Mouse (Mus musculus) megakaryocyte, embryonic 14.5 days (primary cell): ENCODE results near the gene Bag3. TPM values are rescaled to one million over a fixed set of nuclear protein-coding genes. Genes with fewer than 3 reads are reported as not detected.
"Not testable (repeated sequence)": the region's sequence is repeated elsewhere in the genome, so short reads cannot be mapped to it uniquely, and the experiment has no call there.

ENCODE experiments used
- H3K27me3 ChIP-seq: replicated peaks from 2 replicates; pipeline ENCODE3; 2012; ENCODE audit warnings: inconsistent platforms
- H3K36me3 ChIP-seq: replicated peaks from 2 replicates; pipeline ENCODE3; 2012; ENCODE audit warnings: low read length, inconsistent platforms, mixed read lengths
- H3K4me1 ChIP-seq: 2 replicates; pipeline ENCODE4 v1.6.1; 2012; ENCODE audit warnings: inconsistent platforms
- H3K4me3 ChIP-seq: replicated peaks from 2 replicates; pipeline ENCODE3; 2012; ENCODE audit warnings: moderate library complexity, mild to moderate bottlenecking, inconsistent platforms
- H3K9me3 ChIP-seq: 2 replicates; pipeline ENCODE4 v1.6.1; 2012; ENCODE audit warnings: inconsistent platforms
- FLI1 ChIP-seq: IDR thresholded peaks from 2 replicates; pipeline ENCODE4 v1.6.1; 2012; ENCODE audit warnings: low read length, inconsistent platforms, mixed read lengths
- GATA1 ChIP-seq: IDR thresholded peaks from 3 replicates; pipeline ENCODE4 v1.6.1; 2012; ENCODE audit warnings: mixed read lengths, low read length, inconsistent platforms, borderline replicate concordance
- polyA plus RNA-seq: library from polyadenylated mRNA; stranded (reverse); fragments of >175 nt; gene quantifications from 2 replicates; pipeline ENCODE4 v1.2.3, GENCODE M21; 2012; ENCODE audit warnings: low replicate concordance; ENCODE audit not compliant: insufficient read depth

Gene Bag3
- polyA plus RNA-seq, 1 experiment: 42.5 TPM

DNA sequence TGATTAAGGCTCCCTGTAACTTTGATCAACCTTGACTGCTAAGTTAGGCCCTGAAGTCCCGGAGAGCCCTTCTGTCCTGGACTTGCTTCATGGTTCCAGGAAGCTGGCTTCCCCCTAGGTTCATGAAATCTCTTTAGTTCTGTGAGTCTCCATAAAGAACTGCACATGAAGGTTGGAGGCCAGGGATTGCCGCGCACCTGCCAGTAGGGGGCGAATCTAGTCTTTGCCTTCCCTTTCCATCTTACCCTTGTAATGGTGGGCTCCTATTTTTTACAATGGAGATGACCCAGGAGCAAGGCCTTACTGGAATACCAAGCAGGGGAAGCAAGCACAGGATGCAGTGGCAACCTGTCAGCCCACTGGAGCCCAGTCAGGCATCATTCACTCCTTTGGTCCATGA lies 40.0 kb downstream of the Bag3 start:
- Histone ChIP-seq H3K4me1 (peaks cover 14% of the 10 kb centered on the region), H3K27me3 (no peaks in the 10 kb centered on the region), H3K4me3 (peak overlapping the region; percentile 19), H3K9me3 (no peaks in the 10 kb centered on the region), H3K36me3 (no peaks in the 10 kb centered on the region)
- TF ChIP-seq GATA1 (no peak), FLI1 (no peak)

DNA sequence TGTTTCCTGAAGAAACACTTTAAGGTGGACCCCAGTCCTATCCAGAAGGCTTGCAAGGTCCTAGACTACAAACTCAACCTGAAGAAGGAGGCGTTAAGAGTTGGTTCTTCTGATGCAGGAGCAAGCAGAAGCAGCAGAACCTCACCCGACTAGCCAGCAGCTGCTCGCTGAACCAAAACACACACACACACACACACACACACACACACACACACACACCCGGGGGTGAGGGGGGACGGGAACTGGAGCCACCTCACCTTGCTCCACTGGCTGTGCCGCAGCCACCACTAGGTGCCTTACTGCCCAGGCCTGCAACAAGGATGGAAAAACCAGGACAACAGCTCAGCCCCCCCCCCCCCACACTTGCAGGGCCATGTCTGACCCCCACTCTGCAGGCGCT lies 42.9 kb downstream of the Bag3 start:
- Histone ChIP-seq H3K4me1 (peaks cover 34% of the 10 kb centered on the region), H3K9me3 (no peaks in the 10 kb centered on the region), H3K27me3 (no peaks in the 10 kb centered on the region), H3K4me3 (no peak overlapping the region), H3K36me3 (no peaks in the 10 kb centered on the region)
- TF ChIP-seq GATA1 (no peak), FLI1 (no peak)

DNA sequence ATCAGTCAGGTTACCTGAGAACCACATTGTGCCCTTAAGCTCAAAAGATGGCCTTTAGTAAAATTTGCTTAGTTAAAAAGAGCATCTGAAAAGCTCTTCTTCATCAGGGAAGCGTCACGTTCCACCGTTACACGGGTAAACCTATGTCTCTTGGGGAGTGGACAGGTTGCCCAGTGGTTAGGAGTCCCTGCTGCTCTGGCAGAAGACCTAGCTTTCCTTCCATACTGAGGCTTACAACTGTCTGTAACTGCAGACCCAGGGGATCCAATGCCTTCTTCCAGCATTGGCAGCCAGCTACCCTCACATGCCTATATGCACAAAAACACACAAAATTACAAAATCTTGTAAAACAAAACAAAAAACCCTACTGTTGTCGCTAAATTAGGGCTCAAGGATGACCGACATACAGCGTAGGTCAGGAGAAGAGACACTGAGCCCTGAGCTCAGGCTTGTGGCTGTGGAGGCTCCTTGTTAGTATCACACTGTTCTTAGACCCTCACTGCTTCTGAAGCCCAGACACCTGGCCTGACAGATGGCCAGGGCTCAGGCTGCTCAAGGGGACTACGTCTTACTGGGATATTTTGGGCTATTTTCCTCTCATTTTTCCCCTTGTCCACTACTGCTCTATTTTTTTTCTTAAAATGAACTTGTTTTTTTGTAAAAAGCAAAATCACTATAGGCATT lies 44.3 kb downstream of the Bag3 start:
- Histone ChIP-seq H3K4me3 (no peak overlapping the region), H3K36me3 (no peaks in the 10 kb centered on the region), H3K9me3 (no peaks in the 10 kb centered on the region), H3K4me1 (peaks cover 39% of the 10 kb centered on the region), H3K27me3 (peaks cover 3% of the 10 kb centered on the region)
- TF ChIP-seq GATA1: no peak
- TF ChIP-seq FLI1: no peak

DNA sequence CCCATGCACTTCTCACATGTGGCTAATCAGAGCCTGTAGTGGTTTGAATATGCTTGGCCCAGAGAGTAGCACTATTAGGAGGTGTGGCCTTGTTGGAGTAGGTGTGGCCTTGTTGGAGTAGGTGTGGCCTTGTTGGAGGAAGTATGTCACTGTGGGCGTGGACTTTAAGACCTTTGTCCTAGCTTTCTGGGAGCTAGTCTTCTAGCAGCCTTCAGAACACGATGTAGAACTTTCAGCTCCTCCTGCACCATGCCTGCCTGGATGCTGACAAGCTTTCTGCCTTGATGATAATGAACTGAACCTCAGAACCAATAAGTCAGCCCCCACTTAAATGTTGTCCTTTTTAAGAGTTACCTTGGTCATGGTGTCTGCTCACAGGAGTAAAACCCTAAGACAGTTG lies 46.0 kb downstream of the Bag3 start:
- not testable (repeated sequence) for H3K27me3 ChIP-seq, H3K4me3 ChIP-seq, H3K36me3 ChIP-seq, H3K9me3 ChIP-seq
- H3K4me1 ChIP-seq: peaks cover 28% of the 10 kb centered on the region

DNA sequence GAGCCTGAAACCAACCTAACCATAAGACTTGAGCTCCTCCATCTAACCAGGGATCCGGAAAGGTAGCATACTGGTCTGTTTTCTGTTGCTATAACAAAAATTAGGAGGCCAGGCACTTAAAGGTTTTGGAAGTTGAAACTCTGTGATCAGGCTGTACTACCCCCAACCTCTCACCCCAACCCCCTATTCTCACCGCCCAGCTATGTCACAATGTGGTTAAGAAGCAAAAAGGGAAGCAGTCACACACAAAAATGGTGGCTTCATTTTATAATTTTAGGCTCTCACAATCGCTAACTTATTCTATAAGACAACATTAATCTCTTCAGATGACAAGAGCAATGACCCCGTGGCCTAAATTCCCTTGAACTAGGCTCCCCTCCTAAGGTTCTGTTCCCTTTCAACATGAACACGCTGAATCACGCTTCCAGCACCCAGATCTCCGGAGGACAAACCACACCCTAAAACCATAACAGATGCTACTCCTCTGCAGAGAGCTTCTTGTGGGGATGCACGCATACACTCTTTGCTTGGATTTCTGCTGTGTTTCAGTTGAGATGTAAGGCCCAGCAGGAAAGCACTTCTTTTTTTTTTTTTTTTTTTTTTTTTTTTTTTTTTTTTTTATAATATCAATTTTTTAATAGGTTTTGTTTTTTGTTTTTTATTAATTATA lies 46.7 kb downstream of the Bag3 start:
- no peaks in the 10 kb centered on the region for H3K9me3 ChIP-seq
- H3K27me3 ChIP-seq: peaks cover 6% of the 10 kb centered on the region
- peaks cover 25% of the 10 kb centered on the region for H3K4me1 ChIP-seq
- no peak for TF ChIP-seq GATA1
- no peak for TF ChIP-seq FLI1
- H3K4me3 ChIP-seq: no peak overlapping the region
- H3K36me3 ChIP-seq: no peaks in the 10 kb centered on the region

DNA sequence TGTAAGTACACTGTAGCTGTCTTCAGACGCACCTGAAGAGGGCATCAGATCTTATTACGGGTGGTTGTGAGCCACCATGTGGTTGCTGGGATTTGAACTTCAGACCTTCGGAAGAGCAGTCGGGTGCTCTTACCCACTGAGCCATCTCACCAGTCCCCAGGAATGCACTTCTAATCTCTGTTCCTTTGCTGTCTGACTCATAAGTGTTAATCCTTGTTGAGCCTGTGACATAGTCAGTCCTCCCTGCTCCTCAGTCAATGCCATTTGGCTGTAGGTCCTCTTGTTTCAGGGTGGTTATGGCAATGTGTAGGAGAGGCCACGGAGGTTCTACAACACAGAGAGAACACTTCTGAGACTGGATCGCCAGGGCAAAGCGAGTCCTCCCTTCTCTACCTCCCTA lies 47.2 kb downstream of the Bag3 start:
- peaks cover 25% of the 10 kb centered on the region for H3K4me1 ChIP-seq
- H3K9me3 ChIP-seq, H3K27me3 ChIP-seq, H3K36me3 ChIP-seq: not testable (repeated sequence)
- H3K4me3 ChIP-seq: peak overlapping the region; percentile 53

DNA sequence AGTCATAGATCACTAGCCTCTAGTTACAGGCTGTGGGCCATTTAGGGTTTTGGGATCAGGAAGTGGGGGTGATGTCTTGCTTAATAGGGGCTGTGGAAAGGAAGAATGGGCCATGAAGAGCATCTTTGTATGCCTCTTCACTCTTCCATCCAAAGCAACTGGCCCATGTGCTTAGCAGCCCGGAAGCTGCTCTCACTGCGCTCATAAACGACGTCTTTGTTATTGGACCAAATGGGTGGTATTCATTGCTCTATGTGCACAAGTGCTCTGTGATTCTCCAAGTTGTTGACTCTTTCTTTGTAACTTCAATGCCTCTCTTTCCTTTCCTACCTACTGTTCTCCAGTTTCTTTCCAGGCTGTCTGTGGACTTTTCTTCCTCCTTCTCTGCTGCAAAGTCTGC lies 48.6 kb downstream of the Bag3 start:
- H3K4me1 ChIP-seq: peaks cover 25% of the 10 kb centered on the region
- TF ChIP-seq FLI1: no peak
- no peak for TF ChIP-seq GATA1
- H3K27me3 ChIP-seq: peaks cover 6% of the 10 kb centered on the region
- H3K36me3 ChIP-seq: no peaks in the 10 kb centered on the region
- no peaks in the 10 kb centered on the region for H3K9me3 ChIP-seq
- no peak overlapping the region for H3K4me3 ChIP-seq

DNA sequence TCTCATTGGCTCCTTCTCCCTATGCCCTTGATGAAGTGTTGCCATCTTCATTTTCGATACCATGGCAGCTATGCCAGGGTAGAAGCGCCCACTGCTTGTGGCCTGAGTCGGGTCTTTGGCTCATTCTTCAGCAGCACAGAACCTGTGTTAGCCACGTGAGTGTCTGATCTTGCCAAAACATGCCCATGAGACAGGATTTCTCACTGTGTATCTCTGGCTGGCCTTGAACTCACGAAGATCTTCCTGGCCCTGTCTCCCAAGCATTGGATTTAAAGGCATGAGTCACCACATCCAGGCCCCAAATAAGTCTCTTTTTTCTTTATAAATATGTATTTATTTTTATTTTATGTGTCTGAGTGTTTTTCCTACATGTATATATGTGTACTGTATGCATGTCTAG lies 51.8 kb downstream of the Bag3 start:
- H3K27me3 ChIP-seq: peaks cover 6% of the 10 kb centered on the region
- H3K9me3 ChIP-seq: no peaks in the 10 kb centered on the region
- H3K4me3 ChIP-seq: no peak overlapping the region
- H3K4me1 ChIP-seq: peaks cover 30% of the 10 kb centered on the region
- TF ChIP-seq GATA1 (no peak), FLI1 (no peak)
- H3K36me3 ChIP-seq: no peaks in the 10 kb centered on the region

DNA sequence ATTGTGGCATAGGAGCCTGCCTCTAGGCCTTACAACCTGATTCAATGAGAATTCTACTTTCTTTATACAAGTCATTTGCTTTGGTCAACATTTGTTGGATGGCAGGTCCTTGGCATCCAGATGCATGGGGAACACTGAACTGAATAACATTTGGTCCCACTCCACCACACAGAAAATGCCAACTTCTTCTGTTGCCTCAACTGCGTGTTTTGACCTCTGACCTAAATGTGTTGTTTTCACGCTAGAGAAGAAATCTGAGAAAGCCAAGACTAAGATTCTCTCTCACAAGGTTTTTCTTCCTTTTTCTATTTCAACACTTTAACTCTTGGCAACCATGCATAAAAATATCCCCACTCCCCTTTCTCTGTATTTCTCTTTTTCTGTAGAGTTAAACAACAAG lies 52.4 kb downstream of the Bag3 start:
- Histone ChIP-seq H3K4me1 (peaks cover 30% of the 10 kb centered on the region), H3K9me3 (no peaks in the 10 kb centered on the region), H3K36me3 (no peaks in the 10 kb centered on the region), H3K27me3 (peaks cover 6% of the 10 kb centered on the region), H3K4me3 (no peak overlapping the region)
- no peak for TF ChIP-seq GATA1
- no peak for TF ChIP-seq FLI1

DNA sequence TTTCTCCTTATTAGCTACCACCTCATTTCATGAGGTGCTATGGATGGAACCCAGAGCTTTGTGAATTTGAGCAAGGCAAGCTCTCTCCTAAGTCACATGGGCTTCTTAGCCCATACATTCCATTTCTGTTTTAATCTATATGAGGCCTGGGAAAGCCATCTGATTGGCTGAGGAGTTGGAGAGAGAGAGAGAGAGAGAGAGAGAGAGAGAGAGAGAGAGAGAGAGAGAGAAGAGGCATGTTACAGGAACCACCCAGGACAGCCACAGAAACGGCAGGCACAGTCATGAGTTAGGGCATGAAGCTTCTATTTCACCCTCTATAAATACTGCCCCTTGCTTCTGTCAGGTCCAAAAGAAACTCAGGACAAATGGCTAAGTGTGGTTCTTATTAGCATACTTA lies 54.2 kb downstream of the Bag3 start:
- Histone ChIP-seq H3K4me3 (no peak overlapping the region), H3K9me3 (no peaks in the 10 kb centered on the region), H3K4me1 (peaks cover 38% of the 10 kb centered on the region), H3K27me3 (peaks cover 4% of the 10 kb centered on the region), H3K36me3 (no peaks in the 10 kb centered on the region)
- TF ChIP-seq GATA1 (no peak), FLI1 (no peak)
